Mouse (Mus musculus) left cerebral cortex, postnatal 14 days (tissue): ENCODE results near the gene Rbfox3. TPM values are rescaled to one million over a fixed set of nuclear protein-coding genes. Genes with fewer than 3 reads are reported as not detected.
A peak's percentile ranks its signal among the peaks of the same experiment; 100 is the strongest.

Experiments used
- DNase-seq, 2 experiments: peaks; one replicate each; pipeline ENCODE4 v3.0.0; 2021 to 2022; ENCODE audit warnings: low spot score in 2 of 2, mixed read lengths in 1 of 2
- intact Hi-C: fragments of 180-260 bp; cut with DNase I; formaldehyde crosslinking; loops from one replicate; pipeline ENCODE4 v1.15.1; 2025
- total RNA-seq, 2 experiments: library from RNA; stranded (reverse); gene quantifications; 2 replicates each; pipeline ENCODE4 v1.2.3; 2021

Gene Rbfox3
- total RNA-seq, 2 experiments from 2014 or later: 297 to 325 TPM

DNA sequence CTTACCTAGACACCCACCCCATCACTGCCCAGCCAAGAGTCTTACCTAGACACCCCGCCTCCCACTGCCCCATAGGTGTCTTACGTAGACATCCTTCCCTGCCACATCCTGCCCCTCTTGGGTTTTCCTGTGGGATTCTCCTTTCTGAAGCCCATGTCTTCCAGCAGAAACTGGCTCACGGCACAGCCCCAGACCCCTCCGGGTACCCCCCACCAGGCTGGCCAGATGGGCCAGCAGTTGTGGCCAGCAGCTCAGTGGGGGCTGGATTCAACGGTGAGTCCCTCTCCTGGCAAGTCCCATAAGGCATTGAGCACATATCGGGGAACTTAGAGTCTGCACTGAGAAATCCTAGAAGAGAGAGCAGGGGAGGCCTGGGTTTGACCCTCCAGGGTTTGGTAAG, 425.1 kb downstream of the Rbfox3 start:
- intact Hi-C loops: no loop called here
- DNase-seq: no peak

DNA sequence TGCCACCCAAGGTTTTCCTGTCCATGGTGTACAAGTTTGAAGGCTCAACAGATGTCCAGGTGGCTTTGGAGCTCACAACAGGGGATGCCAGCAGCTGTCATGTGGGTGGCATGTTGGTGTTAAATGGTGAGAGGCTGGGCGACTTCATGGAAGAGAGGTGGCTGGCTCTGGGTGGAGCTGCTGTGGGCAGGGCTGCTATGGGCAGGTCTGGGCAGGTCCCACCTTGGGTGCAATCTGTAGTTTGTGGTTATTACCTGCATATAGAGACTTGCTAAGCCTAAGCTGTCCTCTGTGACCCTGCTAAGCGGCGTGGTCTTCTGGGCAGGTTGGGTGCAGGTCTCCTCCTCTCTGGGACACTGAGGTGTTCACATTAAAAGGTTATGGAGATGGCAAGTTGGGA, 425.6 kb downstream of the Rbfox3 start:
- intact Hi-C loops: no loop called here
- DNase-seq: no peak

DNA sequence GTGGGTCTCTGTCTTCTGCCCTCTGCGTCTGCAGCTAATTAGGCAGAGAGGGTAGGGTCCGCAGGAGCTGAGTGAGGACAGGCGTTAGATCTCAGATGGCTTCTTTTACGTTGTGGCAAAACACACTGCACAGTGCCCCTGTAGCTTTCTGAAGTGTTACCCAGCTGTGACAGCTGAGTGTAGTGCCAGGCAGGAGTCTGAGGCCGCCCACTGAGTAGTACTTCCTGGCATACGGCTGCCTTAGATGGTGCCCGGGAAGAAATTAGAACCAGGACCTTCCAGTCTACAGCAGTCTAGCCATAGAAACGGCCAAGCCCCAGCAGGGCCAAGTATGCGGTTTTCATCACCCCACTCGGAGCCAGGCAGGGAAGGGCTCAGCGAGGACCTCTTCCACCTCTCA, 426.1 kb downstream of the Rbfox3 start:
- no peak for DNase-seq
- intact Hi-C loops: no loop called here

DNA sequence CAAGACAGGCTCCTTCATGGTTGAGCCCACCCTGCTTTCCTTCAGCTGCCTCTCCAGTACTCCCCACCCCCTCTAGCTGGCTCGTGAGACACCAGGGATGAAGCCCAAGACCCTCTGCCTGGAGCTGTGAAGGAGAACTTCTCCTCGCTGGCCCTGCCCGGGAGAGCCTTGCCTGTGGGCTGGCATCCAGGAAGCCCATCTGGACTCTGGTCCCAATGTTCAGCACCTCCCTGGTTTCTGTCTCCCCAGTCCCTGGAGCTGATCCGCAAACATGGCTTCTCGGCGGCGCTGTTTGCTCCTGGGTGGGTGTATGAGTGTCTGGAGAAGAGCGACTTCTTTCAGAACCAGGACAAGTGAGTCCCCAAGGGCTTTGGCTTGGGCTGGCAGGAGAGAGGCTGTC, 427.2 kb downstream of the Rbfox3 start:
- intact Hi-C loops: no loop called here
- DNase-seq: no peak

DNA sequence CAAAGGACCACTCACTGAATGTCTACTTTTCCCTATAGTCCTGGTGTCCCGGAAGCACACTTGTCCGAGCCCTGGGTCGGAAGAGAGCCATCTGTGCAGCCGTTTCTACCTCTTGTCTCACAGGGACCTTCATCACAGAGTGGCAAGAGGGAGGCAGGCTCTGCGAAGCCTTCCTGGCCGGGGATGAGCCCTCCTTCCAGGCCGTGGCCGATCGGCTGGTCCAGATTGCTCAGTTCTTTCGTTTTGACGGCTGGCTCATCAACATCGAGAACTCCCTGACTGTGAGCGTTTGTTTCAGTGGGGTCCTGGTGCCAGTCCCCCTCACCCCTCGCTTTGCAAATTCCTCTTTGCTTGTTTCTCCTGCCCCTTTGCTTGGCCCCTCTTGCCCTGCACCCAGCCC, 429.6 kb downstream of the Rbfox3 start:
- intact Hi-C loops: no loop called here
- DNase-seq: no peak

DNA sequence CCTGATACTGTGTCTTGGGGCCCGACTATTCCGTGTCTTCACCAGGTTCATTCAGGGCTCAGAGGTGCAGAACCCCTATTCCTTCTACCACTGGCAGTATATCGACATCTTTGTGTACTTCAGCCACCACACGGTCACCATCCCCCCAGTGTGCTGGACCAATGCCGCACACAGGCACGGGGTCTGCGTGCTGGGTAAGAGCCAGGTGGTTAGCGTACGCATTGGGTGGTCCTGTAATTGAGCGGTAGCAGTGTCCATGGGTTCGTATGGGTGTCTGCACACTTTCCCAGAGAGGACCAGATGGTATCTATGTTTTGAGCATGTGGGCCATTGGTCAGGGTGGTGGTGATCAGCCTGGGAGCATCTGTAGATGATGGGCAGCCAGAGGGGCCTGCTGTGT, 430.2 kb downstream of the Rbfox3 start:
- intact Hi-C loops: no loop called here

DNA sequence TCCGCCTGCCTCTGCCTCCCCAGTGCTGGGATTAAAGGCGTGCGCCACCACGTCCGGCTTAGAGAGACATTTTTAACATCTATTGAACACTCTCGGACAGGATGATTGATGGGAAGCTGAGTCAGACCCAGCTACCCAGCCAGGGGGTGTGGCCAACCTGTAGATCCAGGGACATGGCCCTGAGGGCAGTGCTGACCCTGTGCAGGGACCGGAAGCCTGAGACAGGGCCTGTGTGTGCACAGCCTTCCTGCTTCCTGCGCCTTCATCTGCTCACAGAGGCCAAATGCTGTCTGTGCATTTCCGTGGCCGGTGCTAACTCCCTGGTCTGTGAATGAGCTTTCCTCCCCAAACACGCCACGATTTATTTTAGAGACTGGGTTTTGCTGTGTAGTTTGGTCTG, 431.6 kb downstream of the Rbfox3 start:
- intact Hi-C loops: no loop called here
- DNase-seq: no peak

More for the DNA sequence above, 430.2 kb downstream of the Rbfox3 start:
- DNase-seq: no peak

DNA sequence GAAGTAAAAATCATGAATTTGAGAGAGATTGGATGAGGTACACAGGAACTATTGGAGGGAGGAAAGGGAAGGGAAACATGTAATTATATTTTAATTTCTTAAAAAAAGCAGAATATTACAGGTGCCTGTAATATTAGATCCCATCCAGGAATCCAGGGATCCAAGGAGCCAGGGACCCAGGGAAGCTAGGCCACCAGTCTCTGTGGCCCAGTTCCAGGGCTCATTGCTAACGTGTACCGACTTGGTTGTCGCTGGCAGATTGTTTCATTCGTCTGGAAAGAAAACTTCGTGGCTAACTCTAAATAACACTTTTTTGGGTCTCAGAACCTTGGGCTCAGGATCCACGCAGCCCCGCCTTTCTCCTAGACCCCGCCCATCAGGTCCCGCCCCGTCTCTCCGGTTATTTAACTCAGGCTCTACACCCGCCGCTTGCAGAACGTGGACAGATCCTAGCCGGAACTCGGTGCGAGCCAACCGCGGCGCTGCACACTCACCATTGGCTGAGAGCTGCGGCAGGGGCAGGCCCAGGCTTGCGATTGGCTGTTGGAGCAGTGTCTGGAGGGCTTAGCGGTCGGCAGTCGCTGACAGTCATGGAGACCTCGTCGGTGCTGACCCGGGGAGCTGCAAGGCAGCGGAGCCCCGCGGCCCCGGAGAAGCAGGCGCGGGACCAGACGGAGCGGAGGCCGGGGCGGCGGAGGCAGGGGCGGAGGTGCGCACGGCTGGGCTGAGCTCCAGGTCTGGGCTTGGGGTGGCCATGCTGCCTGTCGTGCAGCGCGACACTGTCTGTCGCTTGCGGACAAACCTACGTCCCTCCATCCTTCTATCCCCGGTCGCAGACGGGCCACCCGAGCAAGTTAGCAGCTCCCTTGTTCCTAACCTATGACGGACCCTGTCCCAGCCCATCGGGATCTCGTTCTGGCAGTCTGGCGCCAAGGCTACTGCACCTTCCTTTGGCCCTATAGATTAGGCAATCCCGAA, 434.7 kb downstream of the Rbfox3 start, which contains the start of gene Engase:
Gene Engase, plus strand, starts transcription at position 434 of the 978 bp plus-strand sequence.
- intact Hi-C loops: no loop called here
- peak; percentile 98 for DNase-seq

DNA sequence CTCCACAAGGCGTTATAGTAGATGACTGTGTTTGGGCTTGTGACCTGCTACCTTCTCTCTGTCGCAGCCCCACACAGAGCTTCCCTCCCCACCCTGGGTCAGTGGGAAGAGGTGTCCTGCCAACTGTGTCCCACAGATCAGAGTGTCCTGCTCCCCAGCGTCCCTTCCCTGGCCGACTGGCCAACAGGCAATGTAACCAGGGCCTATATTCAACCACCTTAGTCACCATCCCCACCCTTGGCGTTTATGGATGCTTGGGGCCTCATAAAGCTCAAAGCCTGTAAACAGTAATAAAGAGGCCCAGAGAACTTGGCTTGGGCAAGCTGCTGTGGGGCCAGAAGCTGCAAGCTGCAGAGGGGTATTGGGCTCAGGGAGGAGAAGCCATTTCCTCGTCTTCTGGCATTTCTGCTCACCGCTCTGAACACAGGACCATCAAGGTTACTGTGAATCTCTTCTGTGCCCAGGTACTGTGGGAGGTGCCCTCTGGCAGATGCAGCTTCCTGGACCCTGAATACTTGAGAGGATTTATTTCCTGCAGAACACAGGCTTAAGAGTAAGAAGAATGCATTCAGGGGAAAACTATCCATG, 435.8 kb downstream of the Rbfox3 start:
- no peak for DNase-seq
- intact Hi-C loops: no loop called here

DNA sequence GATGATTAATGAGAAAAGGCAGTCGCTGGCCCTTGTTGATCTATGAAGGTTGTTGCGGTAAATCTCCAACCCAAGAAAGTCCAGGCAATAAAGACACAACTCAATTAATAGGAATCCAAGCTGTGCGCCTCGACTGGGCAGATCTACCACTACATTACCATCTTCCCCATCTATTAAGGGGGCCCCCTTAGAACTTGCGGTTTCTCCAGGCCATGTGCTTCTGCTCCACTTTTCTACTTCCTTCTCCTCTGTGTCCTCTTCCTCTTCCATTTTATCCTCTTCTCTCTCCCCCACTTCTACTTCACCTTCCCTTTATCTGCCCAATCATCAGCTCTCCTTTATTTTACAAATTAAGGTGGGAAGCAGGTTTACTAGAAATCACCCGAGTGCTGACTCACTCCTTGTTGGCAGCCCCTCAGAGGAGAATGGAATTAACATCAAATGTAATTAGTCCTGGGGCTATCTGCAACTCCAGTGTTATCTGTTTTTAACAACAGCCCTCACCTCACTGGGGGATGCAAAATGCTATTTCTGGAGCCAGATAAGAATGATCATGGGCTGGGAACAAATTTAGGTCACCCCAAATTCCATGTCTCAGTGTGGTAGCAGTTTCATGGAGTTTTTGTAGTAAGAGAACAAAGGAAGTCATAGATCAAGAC, 437.4 kb downstream of the Rbfox3 start:
- intact Hi-C loops: no loop called here
- no peak for DNase-seq

DNA sequence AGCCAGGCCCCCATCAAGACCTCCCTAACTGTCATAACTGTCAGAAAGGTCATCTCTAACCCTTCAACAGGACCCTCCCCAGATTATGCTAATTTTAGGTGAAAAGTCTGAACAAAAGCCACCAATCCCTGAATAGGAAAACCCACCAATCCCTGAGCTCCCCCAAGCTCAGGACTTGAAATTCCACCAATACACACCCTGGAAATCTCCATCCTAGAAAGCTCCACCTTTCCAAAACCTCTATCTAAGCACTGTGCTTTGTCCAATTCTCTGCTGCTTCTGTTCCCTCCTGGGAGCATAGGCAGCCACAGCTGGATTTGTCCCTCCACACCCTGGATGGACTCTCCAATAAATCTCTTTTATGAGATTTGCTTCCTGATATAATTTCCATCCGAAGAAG, 438.2 kb downstream of the Rbfox3 start:
- intact Hi-C loops: no loop called here
- no peak for DNase-seq

DNA sequence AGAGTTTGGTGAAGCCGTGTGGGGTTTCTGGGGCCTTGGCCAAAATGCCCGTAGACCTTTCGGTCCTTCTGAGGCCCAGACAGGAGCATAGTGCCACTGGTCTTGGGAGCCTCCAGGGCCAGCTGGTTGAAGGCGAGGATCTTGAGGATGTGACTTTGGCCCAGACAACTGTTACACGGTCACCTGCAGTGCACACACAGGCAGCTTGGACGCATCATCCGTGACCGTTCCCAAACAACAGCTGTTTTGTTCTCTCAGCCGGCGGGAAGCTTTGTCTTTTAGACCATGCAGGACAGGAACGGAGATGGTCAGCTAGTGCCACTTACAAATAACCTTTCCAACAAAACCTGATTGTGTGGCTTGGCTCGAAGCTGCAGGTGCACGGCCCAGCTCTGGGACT, 439.7 kb downstream of the Rbfox3 start:
- intact Hi-C loops: no loop called here

DNA sequence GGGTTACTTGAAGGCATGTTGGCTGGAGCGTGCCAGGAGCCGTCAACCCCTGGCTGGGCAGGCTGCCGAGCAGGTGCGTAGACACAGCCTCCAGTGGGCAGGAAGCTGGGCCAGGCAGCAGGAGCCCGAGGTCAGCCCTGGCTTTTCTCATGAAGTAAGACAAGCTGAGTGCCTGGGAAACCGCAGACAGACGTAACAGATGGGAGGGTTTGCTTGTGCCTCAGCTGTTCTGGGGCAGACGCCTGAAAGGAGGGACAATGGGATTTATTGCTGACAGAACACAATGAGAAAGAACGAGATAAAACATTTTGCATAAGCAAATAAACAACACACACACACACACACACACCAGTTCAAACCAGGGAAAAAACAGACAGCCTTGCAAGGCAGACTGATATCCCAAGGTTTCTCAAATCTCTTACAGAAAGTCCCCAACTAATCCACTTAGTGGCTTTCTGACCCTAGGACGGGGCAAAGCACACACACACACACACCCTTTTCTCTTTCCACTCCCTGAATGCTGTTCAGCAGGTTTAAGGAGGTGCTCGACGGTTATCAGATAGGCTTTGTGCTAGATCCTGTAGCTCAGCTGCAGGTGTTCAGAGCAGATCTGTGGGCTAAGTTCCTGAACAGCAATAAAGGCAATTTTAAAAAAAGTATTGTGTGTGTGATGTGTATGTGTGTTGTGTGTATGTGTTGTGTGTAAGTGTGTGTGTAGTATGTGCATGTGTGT, 441.0 kb downstream of the Rbfox3 start:
- intact Hi-C loops: no loop called here
- DNase-seq: no peak

More for the DNA sequence above, 439.7 kb downstream of the Rbfox3 start:
- no peak for DNase-seq

DNA sequence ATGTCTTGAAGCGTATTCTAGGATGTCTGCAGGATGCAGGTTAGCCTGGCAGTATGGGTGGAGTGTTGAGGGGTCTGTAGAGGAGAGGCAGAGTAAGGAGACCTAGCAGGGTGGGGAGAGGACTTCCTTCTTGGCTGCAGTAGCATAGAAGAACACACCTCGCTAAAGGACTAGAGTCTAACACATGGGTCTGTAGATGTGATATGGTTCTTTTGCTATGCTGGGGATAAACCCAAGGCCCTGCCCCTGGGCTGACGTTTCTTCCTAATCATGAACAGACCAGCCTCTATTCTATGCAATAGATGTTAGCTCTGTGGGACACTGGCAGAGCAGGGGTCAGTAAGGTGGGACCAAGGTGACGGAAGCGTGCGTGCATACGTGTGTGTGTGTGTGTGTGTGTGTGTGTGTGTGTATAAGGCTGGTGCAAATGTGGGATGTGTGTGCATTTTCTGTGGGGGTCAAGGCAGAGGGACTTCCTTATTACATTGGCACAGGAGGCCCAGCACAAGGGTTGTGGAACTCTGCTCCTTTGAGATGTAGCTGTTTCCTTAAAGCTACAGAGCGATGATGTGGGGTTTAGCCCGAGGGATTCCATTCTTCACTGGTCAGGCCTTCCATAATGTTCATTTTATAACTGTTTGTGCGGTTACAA, 441.8 kb downstream of the Rbfox3 start:
- intact Hi-C loops: no loop called here
- no peak for DNase-seq

DNA sequence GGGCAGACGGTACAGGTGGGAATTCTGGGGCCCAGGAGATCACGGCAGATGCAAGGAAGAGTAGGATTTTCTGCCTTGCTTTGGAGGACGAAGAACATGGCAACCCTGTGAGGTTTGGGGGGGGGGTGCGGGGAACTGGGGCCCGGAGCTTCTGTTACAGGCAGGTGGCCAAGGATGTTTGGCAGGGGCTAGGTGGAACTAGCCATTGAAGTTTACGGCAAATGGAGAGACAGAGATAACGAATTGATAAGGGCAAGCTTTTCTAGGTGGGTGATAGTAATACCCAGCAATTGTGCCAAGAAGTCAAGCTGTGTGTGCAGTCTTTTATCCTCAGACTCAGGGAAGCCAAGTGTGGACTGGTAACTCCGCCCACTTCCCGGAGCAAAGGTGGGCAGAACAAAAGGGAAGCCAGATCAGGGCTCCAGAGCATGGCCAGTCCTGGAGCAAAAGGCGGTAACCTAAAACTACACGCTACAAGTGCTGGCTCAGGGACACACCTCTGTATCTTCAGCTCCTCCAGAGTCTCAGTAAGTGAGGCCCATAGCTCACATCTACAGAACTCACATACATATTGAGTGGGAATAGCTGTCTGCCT, 443.9 kb downstream of the Rbfox3 start:
- no peak for DNase-seq

DNA sequence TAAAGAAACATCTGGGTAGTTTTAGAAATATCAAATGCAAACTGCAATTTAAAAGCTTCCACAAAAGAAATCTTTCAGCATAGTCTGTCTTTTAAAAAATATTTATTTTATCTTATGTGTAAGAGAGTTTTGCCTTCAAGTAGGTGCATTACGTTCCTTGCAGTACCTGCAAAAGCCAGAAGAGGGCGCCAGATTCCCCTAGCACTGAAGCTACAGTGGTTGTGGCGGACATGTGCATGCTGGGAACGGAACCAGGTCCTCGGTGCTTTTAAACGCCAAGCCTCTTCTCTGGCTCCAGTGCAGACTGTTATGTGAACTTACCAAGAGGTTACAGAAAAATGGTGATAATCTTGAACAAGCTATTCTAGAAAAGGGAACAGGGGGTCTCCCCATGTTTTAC, 451.1 kb downstream of the Rbfox3 start:
- DNase-seq: no peak
- intact Hi-C loops: no loop called here

More for the DNA sequence above, 443.9 kb downstream of the Rbfox3 start:
- intact Hi-C loops: no loop called here

DNA sequence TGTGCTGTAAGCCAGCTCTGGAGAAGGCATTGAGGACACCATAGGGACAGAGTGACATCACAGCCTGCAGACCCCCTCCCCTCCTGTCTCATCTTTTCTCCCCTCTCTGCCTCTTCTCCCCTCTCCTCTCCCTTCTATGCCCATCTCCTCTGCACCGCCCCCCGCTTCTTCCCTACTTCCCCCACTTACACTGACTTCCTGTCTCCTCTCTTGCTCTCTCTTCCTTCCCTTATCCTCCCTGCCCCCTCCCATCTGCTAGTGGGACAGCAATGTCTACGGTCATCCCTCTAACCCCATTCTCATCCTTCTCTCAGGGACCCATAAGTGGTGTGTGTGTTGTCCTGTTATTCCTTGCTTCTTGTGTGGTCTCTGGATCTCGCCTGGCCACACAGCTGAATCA, 451.9 kb downstream of the Rbfox3 start:
- no peak for DNase-seq
- intact Hi-C loops: loop anchor here (10.0 kb wide), 1 partner anchor 525 kb away; the partner anchor contains the start of gene Enpp7

DNA sequence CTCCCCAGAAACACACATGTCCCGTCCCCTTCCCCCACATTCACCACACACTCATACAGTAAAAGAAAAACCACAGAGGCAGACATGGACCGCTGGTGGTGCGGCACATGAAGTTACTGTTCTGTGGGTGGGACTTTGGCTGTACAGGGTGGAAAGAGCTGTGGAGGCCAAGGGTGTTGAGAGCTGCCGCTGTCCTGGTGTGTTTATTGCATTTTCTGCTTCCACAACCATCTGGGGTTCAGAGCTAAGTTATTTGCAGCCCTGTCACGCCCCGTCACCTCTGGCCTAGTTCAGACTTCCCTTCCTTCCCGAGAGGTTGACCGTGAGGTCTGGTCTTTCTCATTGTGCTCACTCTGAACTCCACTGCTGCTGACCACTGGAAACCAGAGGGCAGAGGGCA, 452.3 kb downstream of the Rbfox3 start:
- intact Hi-C loops: loop anchor here (10.0 kb wide), 1 partner anchor 526 kb away; the partner anchor contains the start of gene Enpp7
- no peak for DNase-seq

DNA sequence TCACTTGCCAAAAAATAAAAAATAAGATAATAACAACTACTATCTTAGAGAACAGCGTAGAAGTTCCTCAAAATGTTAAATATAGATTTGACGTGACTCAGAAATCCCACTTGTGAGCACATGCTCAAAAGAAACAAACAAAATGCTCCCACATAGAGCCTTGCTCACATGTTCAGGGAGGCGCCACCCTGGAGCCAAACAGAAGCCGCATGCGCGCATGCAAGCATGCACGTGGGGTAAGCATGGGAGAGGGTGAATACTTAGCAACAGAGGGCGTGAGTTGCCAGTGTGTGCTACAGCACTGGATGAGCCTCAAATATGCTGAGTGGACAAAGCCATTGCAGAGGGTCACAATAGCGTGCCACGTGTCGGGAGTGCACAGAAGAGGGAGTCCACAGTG, 454.5 kb downstream of the Rbfox3 start:
- peak; percentile 68 to 83 for DNase-seq
- intact Hi-C loops: loop anchor here (10.0 kb wide), 1 partner anchor 528 kb away; the partner anchor contains the start of gene Enpp7
